Mouse (Mus musculus) G1E (cell line): ENCODE data around the gene Stmnd1. TPM values are rescaled to one million over a fixed set of nuclear protein-coding genes. Genes with fewer than 3 reads are reported as not detected.

Source experiments
- ATAC-seq: 2 replicates; pipeline ENCODE4 v1.8.0; 2016; ENCODE audit warnings: mild to moderate bottlenecking; ENCODE audit not compliant: insufficient number of reproducible peaks, poor library complexity, low FRiP score, severe bottlenecking; ENCODE audit errors: extremely low read depth
- DNase-seq: peaks from one replicate; pipeline ENCODE4 v3.0.0; 2012; ENCODE audit warnings: low spot score
- H3K27me3 ChIP-seq: 2 replicates; pipeline ENCODE4 v1.6.1; 2012; ENCODE audit warnings: mild to moderate bottlenecking, low read length, inconsistent platforms; ENCODE audit not compliant: insufficient read depth
- H3K36me3 ChIP-seq: replicated peaks from 2 replicates; pipeline ENCODE3; 2012; ENCODE audit warnings: mild to moderate bottlenecking, inconsistent platforms
- H3K4me1 ChIP-seq: 2 replicates; pipeline ENCODE4 v1.6.1; 2012; ENCODE audit warnings: low read depth, low read length, inconsistent platforms, mixed read lengths; ENCODE audit not compliant: insufficient read depth
- H3K4me3 ChIP-seq: 2 replicates; pipeline ENCODE4 v1.5.1; 2012; ENCODE audit warnings: low read depth, mild to moderate bottlenecking, inconsistent platforms, low read length, moderate library complexity, mixed read lengths
- H3K9me3 ChIP-seq: replicated peaks from 2 replicates; pipeline ENCODE4 v1.6.1; 2012; ENCODE audit warnings: inconsistent platforms
- CTCF ChIP-seq: IDR thresholded peaks from 2 replicates; pipeline ENCODE4 v1.5.1; 2012; ENCODE audit warnings: low read depth, low read length, inconsistent platforms, mixed read lengths
- GATA1 ChIP-seq: IDR thresholded peaks from 2 replicates; pipeline ENCODE4 v1.6.1; 2012; ENCODE audit warnings: borderline replicate concordance, low read length, inconsistent platforms, mixed read lengths
- GATA2 ChIP-seq: IDR thresholded peaks from 2 replicates; pipeline ENCODE4 v1.6.1; 2012; ENCODE audit warnings: low read depth, low read length, inconsistent platforms, borderline replicate concordance
- POLR2AphosphoS5 ChIP-seq: IDR thresholded peaks from 2 replicates; pipeline ENCODE4 v1.6.1; 2012; ENCODE audit warnings: low read depth, low read length, inconsistent platforms; ENCODE audit not compliant: insufficient replicate concordance
- TAL1 ChIP-seq: conservative IDR thresholded peaks from 2 replicates; pipeline ENCODE4 v1.6.1; 2012; ENCODE audit warnings: low read depth, low read length, inconsistent platforms, mixed read lengths
- polyA plus RNA-seq: library from polyadenylated mRNA; stranded (reverse); fragments of >175 nt; gene quantifications from 2 replicates; pipeline ENCODE4 v1.2.3, GENCODE M21; 2012
- total RNA-seq, 2 experiments: library from RNA; stranded (forward) in 1 of 2; stranded (reverse) in 1 of 2; fragments of 200-1000 nt in 1 of 2; fragments of >200 nt in 1 of 2; fragmentation: Nextera tagmentation in 1 of 2; gene quantifications; 2 replicates each; pipeline ENCODE4 v1.2.3; 2014 to 2017

Stmnd1 gene
- total and polyA plus RNA-seq, 3 experiments: not detected

- Histone ChIP-seq H3K9me3 (no peaks in the 10 kb centered on the region), H3K27me3 (0 out of 2 replicates have a peak, but pooled peaks cover 3% of the 10 kb centered on the region), H3K36me3 (no peaks in the 10 kb centered on the region), H3K4me3 (no peak overlapping the region), H3K4me1 (no peaks in the 10 kb centered on the region)
- ATAC-seq (no peak), DNase-seq (no peak)
- no peak for TF ChIP-seq GATA1
Measured at GRCm38 (mm10) chr13:46287801-46288200, 14.3 kb downstream of the Stmnd1 start.

- no peak for DNase-seq
- H3K9me3 ChIP-seq: no peaks in the 10 kb centered on the region
- TF ChIP-seq GATA2: no peak
- TF ChIP-seq CTCF: no peak
- TF ChIP-seq GATA1: no peak
- TF ChIP-seq POLR2AphosphoS5: no peak
- H3K36me3 ChIP-seq: no peaks in the 10 kb centered on the region
- ATAC-seq: no peak
- 0 out of 2 replicates have a peak, but pooled peaks cover 3% of the 10 kb centered on the region for H3K27me3 ChIP-seq
- H3K4me1 ChIP-seq: no peaks in the 10 kb centered on the region
- H3K4me3 ChIP-seq: no peak overlapping the region
Measured at GRCm38 (mm10) chr13:46288372-46288771, 14.9 kb downstream of the Stmnd1 start.

- ATAC-seq (no peak), DNase-seq (no peak)
- 0 out of 2 replicates have a peak, but pooled peaks cover 3% of the 10 kb centered on the region for H3K27me3 ChIP-seq
Measured at GRCm38 (mm10) chr13:46290537-46290936, 17.0 kb downstream of the Stmnd1 start.

GRCm38 (mm10) chr13:46294365-46294764 is 20.8 kb downstream of the Stmnd1 start:
- no peak for TF ChIP-seq GATA1
- TF ChIP-seq CTCF: no peak
- no peak for TF ChIP-seq POLR2AphosphoS5
- TF ChIP-seq GATA2: no peak
- TF ChIP-seq TAL1: no peak
- no peak overlapping the region for H3K4me3 ChIP-seq
- no peaks in the 10 kb centered on the region for H3K4me1 ChIP-seq
- H3K9me3 ChIP-seq: no peaks in the 10 kb centered on the region
- H3K36me3 ChIP-seq: no peaks in the 10 kb centered on the region
- DNase-seq (no peak), ATAC-seq (no peak)
- no peaks in the 10 kb centered on the region for H3K27me3 ChIP-seq

More at GRCm38 (mm10) chr13:46290537-46290936, 17.0 kb downstream of the Stmnd1 start:
- H3K36me3 ChIP-seq: no peaks in the 10 kb centered on the region
- no peak overlapping the region for H3K4me3 ChIP-seq
- no peaks in the 10 kb centered on the region for H3K9me3 ChIP-seq
- TF ChIP-seq POLR2AphosphoS5 (no peak), GATA1 (no peak), TAL1 (no peak), GATA2 (no peak), CTCF (no peak)
- no peaks in the 10 kb centered on the region for H3K4me1 ChIP-seq

- DNase-seq (no peak), ATAC-seq (no peak)
- H3K9me3 ChIP-seq: no peaks in the 10 kb centered on the region
- H3K4me3 ChIP-seq: no peak overlapping the region
- no peaks in the 10 kb centered on the region for H3K27me3 ChIP-seq
- no peaks in the 10 kb centered on the region for H3K36me3 ChIP-seq
- H3K4me1 ChIP-seq: no peaks in the 10 kb centered on the region
- TF ChIP-seq POLR2AphosphoS5: no peak
- TF ChIP-seq CTCF: no peak
- no peak for TF ChIP-seq GATA1
- TF ChIP-seq GATA2: no peak
- no peak for TF ChIP-seq TAL1
Measured at GRCm38 (mm10) chr13:46297701-46298100, 24.2 kb downstream of the Stmnd1 start.

- no peaks in the 10 kb centered on the region for H3K9me3 ChIP-seq
- H3K36me3 ChIP-seq: no peaks in the 10 kb centered on the region
- H3K4me3 ChIP-seq: no peak overlapping the region
- H3K27me3 ChIP-seq: no peaks in the 10 kb centered on the region; the same call in 1 of the 2 replicates
- TF ChIP-seq TAL1 (no peak), POLR2AphosphoS5 (no peak), GATA1 (no peak), CTCF (no peak), GATA2 (no peak)
- ATAC-seq (no peak), DNase-seq (no peak)
- no peaks in the 10 kb centered on the region for H3K4me1 ChIP-seq
Measured at GRCm38 (mm10) chr13:46310790-46311189, 37.3 kb downstream of the Stmnd1 start.

- DNase-seq (no peak), ATAC-seq (no peak)
- peaks cover 2% of the 10 kb centered on the region; the same call in 1 of the 2 replicates for H3K9me3 ChIP-seq
- H3K4me3 ChIP-seq: no peak overlapping the region
- no peak for TF ChIP-seq POLR2AphosphoS5
- TF ChIP-seq GATA2: no peak
- no peak for TF ChIP-seq GATA1
- no peak for TF ChIP-seq CTCF
- TF ChIP-seq TAL1: no peak
- no peaks in the 10 kb centered on the region for H3K27me3 ChIP-seq
- H3K36me3 ChIP-seq: no peaks in the 10 kb centered on the region
- no peaks in the 10 kb centered on the region for H3K4me1 ChIP-seq
Measured at GRCm38 (mm10) chr13:46313176-46313575, 39.7 kb downstream of the Stmnd1 start.
